Mouse (Mus musculus): ENCODE measurements around the gene Map4k1. TPM values are rescaled to one million over a fixed set of nuclear protein-coding genes. Genes with fewer than 3 reads are reported as not detected.
A peak's percentile ranks its signal among the peaks of the same experiment; 100 is the strongest.

The Map4k1 gene
- total RNA-seq, 4 experiments from 2014 or later = 0.99 to 3.7 (median 2.1) TPM

DNA sequence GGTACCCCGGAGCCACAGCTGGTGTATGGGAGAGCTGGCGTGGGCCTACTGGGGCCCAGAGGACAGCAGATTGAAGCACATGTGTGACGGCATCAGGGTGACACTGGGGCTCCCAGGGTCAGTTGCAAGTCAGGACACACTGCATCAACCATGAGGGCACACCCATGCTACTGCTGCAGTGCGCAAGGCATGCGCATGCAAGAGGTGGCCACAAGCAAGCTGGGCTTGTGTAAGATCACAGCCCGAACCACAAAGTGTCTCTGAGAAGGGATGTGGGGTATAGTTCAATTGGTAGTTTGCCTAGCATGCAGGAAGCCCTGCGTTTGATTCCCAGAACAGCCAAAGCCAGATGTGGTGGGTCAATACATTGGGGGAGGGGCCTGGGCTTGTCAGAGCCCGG, 41.7 kb downstream of the Map4k1 start:
- no peak for DNase-seq (ENCODE audit: low spot score in 2 of 2)

DNA sequence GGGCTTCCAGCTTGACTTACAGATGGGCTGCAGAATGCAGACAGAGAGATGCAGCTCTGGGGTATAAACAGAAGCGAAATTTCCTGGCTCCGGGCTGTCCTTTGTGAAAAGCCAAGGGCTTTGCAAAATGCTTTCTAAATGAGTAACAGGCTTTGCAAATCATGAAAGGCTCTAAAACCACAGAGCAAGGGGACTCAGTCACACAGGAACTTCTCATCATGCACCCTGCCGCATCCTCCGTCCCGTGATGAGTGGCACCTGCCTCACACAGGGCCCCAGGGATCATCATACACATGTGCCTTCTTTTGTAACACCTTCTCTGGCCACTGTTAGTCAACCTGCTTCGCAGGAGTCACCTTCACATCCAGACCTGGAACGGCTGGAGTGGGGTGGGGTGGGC, 43.7 kb downstream of the Map4k1 start:
- no peak for DNase-seq (ENCODE audit: low spot score in 2 of 2)

DNA sequence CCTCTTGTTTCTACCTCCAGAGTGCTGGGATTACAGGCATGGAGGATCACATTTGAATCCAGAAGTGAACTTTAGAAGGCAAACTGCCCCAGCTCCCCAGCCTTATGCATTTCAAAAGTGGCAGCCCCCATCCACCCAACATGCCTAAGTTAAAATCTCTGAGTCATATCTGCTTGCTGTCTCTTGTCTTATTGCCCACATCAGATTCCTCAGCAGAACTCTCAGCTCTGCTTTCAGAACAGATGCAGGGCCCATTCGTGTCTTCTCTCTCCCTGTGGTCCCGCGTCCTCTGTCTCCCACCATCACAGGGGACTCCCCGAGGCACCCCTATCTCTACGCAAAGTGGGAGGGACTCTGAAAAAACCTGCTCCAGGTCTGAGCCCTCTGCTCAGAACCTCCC, 44.3 kb downstream of the Map4k1 start:
- no peak for DNase-seq (ENCODE audit: low spot score in 2 of 2)

DNA sequence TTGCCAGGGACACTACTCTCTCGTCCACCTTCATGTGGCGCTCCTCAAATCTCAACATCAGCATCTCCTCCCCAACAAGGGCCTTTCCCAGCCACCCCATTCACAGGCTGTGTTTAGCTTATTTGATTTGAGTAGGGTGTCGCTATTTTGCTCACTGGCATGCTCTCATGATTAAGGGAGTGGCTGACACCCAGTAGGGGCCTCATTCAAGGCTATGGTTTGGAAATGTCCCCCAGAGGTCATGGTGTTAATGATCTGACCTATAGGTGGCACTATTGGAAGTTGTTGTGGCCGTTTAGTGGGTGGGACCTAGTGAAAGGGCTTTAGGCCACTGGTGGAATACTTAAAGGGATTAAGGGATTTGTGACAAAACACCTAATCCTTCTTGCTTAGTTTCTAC, 45.0 kb downstream of the Map4k1 start:
- no peak for DNase-seq (ENCODE audit: low spot score in 2 of 2)

DNA sequence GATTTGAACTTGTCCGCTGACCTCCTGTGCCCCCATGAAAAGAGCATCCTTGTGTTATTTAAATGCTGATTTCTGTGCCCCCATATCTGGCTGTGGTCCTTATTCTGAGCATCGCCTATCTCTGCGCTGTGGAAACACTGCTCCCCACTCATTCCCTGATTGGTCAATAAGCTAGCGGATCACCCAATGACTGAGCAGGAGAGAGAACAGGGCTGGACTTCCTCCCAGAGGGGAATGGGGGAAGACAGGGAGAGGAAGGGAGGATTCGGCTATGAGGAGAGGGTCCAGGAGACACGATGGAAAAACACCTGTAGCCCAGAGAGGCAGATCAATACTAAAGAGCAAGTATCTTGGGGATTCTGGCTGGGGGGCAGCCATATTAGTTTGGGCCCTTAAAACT, 46.9 kb downstream of the Map4k1 start:
- DNase-seq (ENCODE audit: low spot score in 2 of 2) = no peak

DNA sequence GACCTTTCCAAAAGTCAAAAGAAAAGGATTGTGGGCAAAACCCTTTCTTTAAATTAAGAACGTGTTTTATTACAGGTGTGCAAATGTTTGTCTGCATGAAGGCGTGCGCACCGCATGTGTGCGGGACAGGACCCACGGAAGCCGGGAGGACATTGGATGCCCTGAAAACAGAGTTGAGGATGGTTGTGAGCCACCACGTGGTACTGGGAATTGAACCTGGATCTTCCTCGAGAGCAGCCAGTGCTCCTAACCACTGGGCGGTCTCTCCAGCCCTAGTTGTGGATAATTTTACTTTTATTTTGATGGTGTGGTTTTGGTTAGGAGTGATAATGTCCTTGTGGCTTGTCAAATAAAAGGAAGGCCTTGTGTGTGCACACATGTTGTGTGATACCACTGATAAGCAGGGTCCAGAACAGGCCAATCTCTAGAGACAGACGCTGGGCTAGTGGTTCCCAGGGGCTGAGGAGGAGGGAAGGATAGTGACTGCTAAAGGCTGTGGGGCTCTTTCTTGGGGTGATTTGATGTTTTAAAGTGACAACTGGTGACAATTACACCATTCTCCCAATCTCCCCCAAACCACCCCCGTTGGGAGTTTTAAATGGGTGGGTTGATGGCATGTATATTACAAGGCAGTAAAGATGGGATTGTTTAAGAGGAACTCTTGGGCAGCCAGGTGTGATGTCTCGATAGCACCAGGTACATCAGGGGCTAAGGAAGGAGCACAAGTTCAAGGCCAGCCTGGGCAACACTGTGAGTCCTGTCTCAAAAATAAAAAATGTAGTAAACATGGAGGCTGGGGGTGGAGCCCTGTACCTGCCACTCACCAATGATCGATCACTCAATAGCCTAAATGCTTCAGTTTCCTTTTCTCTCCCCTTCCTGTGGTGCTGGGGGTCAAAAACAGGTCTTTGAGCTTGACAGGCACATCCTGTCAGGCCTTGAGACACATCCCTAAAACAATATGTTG, 48.1 kb downstream of the Map4k1 start:
- no peak for DNase-seq (ENCODE audit: low spot score in 2 of 2)

DNA sequence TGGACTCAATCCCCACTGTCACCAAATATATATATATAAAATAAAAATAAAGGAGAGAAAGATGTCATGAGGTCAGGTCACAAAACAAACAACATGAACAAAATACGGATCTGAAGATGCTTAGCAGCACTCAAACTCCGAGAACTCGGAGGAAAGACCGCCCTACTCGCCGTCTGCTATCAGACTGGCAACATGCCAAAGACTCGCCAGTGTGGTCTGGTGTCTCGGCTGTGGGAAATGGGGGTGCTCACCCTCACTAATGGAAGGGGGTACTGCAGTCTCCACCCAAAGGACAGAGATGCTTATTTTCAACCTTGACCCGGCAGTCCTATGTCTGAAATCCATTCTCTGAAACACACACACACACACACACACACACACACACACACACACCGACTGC, 49.8 kb downstream of the Map4k1 start:
- DNase-seq (ENCODE audit: low spot score in 2 of 2) = no peak

DNA sequence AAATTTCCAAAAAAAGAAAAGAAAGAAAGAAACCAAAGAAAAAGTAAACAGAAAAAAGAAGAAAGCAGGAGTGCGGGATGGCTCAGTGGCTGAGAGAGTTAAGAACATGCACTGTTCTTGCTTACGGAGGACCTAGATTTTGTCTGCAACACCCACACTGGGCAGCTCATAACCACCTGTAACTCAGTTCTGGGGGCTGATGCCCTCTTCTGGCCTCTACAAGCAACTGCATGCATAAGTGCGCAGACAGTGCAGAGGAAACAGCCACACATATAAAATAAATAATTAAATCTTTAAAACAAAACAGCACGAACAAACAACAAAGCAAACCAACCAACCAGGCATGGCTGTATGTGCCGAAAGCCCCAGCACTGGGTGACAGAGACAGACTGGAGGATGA, 50.8 kb downstream of the Map4k1 start:
- no peak for DNase-seq (ENCODE audit: low spot score in 2 of 2)

DNA sequence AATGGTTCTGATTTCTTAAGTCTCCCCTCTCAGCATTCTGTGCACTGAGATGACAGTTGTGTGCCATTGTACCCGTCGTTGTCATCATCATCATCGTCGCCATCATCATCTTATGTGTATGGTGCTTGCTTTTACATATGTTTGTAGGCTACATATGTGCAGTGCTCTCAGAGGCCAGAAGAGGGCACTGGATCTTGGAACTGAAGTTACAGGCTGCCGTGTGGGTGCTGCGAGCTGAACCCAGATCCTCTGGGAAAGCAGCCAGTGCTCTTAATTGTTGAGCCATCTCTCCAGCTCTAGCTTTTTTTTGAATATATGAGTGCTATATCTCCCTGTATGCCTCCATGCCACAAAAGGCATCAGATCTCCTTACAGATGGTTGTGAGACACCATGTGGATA, 55.4 kb downstream of the Map4k1 start:
- no peak for DNase-seq (ENCODE audit: low spot score in 2 of 2)

DNA sequence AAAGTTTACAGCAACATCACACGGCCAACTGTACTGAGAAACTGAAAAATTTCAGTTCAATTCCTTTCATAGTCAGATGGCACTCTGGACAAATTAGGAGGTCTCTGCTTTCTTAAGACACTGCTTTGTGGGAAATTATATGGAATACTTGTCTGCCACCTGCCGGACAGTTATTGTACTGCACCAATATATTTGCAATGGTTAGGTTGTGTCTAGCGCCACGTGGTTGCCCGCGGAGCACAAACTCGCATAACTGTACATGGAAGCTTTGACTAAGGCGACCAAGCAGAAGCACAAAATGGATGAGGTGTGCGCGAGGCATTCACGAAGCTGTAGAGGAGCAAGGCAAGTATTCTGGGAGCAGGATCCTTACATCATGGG, 57.7 kb downstream of the Map4k1 start:
- DNase-seq (ENCODE audit: low spot score in 2 of 2) = peak; percentile 74

DNA sequence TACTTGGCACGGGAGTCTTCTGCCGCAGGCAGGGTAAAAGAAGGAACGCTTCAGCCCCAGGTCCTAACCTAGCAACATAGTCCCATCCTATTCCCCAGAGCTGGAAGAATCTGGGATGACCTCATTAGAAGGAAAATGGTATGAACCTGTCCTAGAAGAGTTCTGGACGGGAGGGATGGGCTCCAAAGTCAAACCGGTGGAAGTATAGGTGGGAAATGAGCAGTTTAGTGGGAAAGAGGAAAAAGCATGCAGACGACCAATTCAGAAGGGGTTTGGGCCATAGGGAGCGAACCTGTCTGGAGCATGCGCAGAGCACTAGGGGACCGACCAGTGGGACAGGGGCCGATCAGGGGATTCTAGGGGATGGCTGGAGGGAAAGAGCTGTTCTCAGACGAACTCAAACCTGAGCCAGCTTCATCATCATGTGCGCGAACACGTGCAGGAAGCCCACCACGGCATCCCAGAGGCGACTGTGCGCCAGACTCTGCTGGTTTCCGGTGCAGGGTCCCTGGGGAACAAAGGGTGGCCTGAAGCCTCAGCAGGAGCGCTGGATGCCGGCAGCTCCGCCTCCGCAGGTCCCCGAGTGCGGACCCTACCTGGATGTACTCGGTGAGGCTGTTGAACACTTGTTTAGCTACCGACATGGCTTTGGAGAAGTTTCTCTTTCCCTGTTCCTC, 58.3 kb downstream of the Map4k1 start:
- DNase-seq (ENCODE audit: low spot score in 2 of 2) = no peak

DNA sequence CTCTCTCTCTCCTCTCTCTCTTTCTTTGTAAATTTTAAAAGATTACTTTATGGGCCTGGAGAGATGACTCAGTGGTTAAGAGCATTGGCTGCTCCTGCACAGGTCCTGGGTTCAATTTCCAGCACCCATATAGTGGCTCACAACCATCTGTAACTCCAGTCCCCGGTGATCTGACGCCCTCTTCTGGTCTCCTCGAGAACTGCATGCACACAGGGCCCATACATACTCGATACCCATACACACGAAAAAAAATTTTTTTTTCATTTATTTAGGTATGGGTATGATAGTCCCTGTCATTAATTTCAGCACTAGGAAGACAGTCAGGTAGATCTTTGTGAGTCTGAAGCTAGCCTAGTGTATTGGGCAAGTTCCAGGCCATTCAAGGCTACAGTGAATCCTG, 59.3 kb downstream of the Map4k1 start:
- DNase-seq (ENCODE audit: low spot score in 2 of 2) = no peak

DNA sequence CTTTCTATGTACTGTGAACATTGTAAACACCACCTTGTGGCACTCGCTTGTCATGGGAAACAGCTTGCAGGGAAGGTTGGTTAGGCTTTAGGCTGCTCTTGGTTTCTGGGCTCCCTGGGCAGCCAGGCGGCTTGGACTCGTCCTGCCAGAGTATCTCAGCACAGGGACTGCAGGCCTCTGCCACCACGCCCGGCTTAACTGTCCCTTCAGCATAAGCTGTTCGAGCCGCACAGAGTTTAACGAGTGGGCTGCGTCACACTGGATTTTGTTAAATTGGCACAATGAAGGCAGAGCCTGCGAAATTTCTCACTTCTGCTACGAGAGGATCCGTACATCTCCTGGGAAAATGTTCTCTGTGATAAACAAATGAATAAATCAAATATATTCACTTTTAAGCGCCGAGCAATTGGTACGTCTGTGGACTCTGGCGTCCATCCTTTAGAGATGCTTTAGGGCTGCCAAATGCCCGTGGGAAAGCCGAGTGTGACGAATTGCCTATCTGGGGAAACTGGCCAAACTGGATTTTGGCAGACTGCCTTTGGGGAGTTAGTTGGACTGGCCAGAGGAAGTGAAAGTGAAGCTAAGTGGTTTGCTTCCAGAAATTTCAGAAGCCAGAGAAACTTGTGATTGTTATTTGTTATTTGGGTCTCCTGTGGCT, 61.3 kb downstream of the Map4k1 start:
- no peak for DNase-seq (ENCODE audit: low spot score in 2 of 2)

DNA sequence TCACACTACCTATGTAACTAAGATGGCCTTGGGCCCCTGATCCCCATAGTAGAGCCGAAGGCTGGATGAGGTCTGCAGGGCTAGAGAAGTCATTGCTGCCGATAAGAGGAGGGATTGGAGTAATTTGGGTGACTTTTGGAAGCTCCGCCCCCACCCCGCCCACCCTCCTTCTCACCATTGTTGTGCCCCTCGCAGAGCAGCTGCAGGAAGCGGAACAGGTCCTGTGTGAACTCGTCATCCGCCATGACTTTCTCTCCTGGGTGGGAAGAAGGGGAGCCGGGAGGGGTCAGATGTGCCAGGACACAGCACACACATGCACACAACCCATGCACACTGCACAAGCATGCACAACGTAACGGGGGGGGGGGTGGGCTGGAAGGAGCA, 61.8 kb downstream of the Map4k1 start:
- no peak for DNase-seq (ENCODE audit: low spot score in 2 of 2)

DNA sequence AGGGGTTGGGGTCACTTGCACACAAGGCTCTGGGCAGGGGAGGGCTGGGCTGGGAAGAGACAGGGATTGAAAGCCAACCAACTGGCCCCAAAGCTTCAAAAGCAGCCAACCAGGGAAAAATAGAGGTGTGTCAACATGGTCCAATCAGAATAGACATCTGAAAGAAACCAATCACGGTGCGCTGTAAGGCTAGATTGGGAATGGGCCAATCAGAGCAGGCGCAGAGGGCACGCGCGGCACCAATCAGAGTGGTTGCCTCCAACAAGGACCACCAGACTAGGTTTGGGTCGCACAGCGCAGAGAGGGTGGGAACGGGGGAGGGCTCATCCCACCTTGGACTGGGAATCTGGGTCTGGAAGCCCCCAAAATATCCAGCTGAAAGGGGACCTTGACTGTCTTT, 62.5 kb downstream of the Map4k1 start:
- no peak for DNase-seq (ENCODE audit: low spot score in 2 of 2)

DNA sequence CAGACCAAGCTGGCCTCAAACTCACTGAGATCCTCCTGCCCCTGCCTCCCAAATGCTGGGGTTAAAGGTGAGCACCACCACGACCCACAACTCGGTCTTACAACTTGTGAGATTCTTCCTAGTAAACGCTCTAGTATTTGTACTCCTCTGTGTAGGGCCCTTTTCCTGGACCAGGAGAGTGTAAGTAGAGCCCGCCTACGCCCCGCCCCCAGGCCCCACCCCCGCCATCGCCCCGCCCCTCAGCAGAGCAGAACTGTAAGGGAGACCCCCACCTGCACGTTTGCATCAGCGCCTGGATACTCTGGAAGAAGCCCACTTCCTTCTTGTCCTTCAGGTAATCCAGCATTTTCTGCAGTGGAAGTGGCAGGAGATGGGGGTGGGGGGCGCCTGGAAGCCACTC, 64.7 kb downstream of the Map4k1 start:
- no peak for DNase-seq (ENCODE audit: low spot score in 2 of 2)

DNA sequence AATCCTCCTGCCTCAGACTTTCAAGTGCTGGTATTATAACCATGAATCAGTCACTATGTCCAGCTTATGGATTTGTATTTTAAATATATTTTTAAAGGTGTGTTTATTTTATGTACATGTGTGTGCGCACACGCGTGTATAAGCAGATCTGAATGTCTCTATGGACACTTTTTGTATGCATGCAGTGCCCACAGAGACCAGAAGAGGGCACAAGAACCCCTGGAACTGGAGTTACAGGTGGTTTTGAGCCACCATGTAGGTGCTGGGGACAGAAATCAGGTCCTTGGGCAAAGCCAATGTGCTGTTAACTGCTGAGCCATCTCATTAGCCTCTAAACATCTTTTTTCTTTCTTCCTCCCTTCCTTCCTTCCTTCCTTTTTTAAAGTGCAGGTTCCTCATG, 66.2 kb downstream of the Map4k1 start:
- no peak for DNase-seq (ENCODE audit: low spot score in 2 of 2)

DNA sequence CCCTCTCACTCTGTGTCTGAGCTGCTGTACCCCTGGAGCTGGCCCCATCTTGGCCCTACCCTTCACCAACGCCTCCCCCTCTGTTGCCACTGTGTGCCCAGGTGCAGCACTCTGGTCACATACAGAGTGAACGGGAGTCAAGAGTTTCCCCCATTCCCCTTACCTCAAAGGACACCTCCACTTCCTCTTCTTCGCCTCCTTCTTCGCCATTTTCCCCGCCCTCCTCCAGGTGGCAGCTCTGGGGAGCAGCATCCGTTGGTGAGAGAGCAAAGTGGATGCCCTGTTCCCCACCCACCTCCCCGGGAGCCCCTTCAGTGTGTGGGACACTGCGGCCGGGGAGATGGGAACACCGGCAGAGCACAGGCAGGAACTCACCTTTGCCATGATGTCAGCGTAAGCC, 66.8 kb downstream of the Map4k1 start:
- DNase-seq (ENCODE audit: low spot score in 2 of 2) = no peak

DNA sequence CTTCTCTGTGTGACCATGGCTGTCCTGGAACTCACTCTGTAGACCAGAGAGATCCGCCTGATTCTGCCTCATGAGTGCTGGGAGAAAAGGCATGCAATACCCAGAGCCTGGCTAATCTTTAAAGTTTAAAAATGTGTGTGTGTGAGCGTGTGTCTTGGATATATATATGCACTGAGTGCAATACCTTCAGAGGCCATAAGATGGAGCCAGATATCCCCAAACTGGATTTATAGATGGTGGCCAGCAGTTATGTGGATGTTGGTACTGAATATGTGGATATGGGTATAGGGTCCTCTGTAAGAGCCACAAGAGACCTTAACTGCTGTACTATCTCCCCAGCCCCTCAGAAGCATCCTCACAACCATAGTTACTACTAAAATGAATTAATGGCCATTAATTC, 68.9 kb downstream of the Map4k1 start:
- no peak for DNase-seq (ENCODE audit: low spot score in 2 of 2)

DNA sequence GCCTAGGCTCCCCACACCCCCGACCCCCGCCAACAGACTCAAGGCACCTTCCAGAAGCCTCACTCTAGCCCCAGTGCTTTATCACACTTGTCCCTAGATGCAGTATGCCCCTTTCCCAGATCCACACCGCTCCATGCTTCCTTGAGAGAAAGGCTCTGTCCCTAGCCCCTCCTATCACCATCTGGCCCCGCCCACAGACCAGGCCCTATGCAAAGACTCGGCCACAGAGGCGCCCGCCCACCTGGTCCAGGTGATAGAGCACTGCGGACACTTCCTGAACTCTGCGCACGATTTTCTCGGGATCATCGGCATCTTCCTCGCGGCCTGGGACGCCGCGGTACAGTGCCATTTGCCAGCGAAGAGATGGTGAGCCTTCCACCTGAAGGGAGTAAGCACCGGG, 71.0 kb downstream of the Map4k1 start:
- DNase-seq (ENCODE audit: low spot score in 2 of 2) = no peak
